Mouse (Mus musculus) c-Kit-positive CD71-negative TER-119-negative erythroid progenitor cells, embryonic 14.5 days (primary cell): Measurements from ENCODE around the gene Ubtd2.

ENCODE experiments used
- DNase-seq: peaks from one replicate; pipeline ENCODE4 v3.0.0-alpha.2; 2013; ENCODE audit warnings: low read depth

The Ubtd2 gene

DNA sequence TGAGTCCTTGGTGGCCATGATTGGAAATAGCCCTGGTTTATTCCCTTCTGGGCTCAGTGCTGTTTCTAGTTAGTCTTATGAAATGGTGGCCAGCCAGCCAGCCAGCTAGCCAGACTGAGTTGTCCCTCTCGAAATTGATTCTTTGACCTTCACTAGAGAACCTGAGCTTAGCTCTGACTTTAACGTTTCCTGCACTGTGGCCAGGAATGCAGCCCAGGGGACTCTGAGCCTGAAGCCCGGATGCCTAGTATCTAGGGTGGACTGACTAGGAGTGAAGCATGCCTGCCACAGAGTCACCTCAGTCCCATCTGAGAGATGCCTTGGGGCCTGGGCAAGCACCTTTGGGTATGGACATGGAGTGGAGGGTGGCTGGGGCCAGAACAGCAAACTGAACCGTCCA is 109.5 kb downstream of the Ubtd2 start:
- no peak for DNase-seq

- no peak for DNase-seq
Measured at GRCm38 (mm10) chr11:32565088-32565487, 109.9 kb downstream of the Ubtd2 start.

DNA sequence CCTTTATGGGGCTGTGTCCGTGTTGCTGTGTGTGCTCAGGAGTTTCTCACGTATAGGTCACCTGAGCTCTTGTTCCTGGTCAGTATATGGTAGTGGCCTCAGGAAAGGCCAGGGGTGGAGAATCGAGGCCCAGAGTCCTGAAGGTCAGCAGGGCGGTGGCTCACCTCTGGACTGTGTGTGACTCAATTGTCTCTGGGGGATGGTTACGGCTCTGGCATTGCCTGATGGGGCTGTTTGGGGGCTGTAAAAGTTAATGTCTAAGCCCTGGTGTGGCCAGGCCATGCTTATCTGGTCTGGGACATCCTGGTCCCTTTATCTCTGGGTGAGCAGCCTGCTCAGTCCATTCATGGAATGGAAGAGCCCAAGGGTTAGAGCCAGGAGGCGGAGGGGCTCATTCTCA is 111.0 kb downstream of the Ubtd2 start:
- no peak for DNase-seq
